Mouse (Mus musculus) mouse embryonic stem cell (cell line): Measurements from ENCODE around the gene Uap1.
"Not testable (repeated sequence)": the region's sequence is repeated elsewhere in the genome, so short reads cannot be mapped to it uniquely, and the experiment has no call there.

Source experiments
- in situ Hi-C, 2 experiments: fragments of 300-500 bp; cut with MboI; formaldehyde crosslinking; loops; 1 replicate in 1 of 2; 3 replicates in 1 of 2; pipeline ENCODE4 v1.14.3; 2019 to 2020; ENCODE audit warnings: low sequenced_read_pairs in 2 of 2, low pct_unique_long_range_greater_than_20kb in 1 of 2, mixed read lengths in 1 of 2; ENCODE audit not compliant: unreplicated experiment in 1 of 2

Uap1 gene

DNA sequence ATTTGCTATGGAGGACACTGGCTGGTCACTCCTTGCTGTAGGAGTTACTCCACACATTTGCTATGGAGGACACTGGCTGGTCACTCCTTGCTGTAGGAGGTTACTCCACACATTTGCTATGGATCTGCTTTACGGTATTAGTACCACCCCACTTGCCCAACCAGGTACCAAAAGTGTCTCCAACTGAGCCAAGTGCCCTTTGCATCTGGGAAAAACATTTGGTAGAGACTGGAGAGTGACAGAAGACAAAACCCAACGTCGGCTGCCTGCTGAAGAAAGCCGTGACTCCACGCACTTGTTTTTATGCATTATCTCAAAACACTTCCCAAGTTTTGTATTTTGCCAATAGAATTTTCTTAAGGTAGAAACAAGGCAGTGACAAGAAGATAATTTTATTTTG is 33.1 kb downstream of the Uap1 start:
- in situ Hi-C loops = loop anchor here in 1 of 2 experiments (5.0 kb wide), 1 partner anchor 189 kb away; no protein-coding TSS in a partner anchor

DNA sequence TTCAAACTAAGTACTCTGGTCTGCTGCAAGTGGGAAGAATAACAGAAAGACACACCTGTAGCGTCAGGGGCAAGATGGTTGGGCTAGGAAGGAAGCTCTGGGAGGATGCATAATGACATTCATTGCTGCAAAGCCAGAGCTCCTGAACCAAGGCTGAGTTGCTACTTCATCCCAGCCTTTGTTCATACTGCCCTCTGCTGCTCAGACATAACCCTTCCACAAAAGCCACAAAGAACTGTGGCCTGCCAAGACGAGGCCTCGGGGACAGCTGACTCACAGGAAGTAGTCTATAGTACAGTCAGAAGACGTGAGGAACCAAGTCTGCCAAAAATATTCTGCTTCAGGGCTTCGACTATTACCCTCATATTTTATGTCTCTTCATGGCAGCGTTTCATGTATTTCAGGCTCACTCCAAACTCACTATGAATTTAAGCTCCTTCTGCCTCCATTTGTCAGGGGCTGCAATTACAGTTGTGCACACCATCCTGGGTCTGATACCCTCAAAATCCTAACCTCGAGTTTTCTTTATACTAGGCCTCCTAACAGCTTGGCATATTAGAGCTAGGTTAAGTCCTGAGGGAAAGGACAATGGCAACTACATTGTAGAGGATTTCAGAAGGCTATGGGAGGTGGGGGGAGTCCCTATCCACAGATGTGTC is 38.3 kb downstream of the Uap1 start:
- in situ Hi-C loops = loop anchor here in 1 of 2 experiments (10.0 kb wide), 1 partner anchor 182 kb away; no protein-coding TSS in a partner anchor

DNA sequence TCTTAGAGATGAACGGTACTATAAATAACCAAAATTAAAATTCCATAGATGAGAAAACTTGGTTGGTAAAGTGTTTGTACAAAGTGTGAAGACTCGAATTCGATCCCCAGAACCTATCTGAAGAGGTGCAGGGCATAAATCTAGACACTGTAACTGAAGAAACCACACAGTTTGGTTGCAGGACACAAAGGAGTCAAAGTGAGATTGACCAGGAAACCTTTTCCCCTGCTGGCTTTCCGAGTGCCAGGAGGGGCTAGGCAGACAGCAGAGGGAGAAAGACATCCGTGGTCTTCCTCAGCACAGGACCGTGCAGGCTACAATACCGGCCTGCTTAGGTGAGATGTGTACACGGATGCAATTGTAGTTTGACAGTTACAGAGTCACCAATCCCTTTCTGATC is 40.5 kb downstream of the Uap1 start:
- in situ Hi-C loops = loop anchor here in 1 of 2 experiments (10.0 kb wide), 1 partner anchor 179 kb away; no protein-coding TSS in a partner anchor

DNA sequence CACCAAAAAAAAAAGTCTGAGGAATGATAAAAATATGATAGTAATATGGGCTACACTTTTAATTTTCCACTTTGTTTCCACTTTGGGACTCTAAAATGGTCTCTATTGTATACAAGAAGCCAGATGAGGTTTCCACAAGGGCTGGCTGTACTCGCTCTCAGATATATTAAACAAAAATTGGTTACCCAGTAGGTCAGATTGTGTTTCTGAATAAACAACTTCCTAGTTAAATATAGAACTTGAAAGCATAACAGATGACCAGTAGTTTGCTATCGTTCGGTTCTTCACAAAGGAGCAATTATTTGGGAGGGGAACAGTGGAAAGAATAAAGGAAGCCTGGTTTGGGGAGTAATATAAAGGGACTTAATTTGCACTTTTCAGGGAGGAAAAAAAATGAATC is 43.8 kb downstream of the Uap1 start:
- in situ Hi-C loops = loop anchor here in 1 of 2 experiments (10.0 kb wide), 1 partner anchor 176 kb away; no protein-coding TSS in a partner anchor

DNA sequence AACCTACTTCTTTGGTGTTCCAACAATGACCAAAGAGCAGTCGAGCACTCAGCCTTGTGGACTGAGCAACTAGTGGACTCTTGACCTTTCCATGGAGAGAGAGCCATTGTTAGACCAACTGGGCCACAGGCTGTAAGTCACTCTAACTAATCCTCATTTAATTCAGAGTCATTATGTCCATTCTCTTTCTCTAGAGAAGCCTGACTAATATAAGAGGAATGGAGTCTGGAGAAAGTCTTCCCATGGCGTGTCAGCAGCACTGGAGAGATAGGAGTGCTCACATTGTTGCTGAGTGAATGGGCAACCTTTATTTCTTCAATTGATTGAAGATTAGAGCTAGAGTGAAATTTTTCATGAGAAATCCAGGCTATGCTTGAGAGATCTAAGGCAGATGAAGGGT is 50.1 kb downstream of the Uap1 start:
- in situ Hi-C loops = no loop called here

DNA sequence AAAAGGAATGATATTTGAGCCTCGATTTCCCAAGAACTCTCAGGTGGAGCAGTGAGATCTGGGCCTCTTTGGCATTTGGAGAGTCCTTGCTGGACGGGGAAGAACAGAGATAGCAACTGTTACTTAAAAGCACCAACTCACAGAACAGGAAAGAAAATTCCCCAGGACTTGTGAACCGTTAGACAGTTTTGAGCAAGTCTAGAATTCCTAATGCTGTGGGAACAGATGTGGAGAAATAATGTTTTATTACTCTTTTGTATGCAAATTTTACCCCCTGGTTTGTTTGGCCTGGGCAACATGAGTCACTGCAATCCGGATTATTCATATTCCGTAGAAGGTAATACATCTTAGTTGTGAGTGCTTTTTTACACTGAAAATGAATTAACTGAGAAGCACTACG is 61.1 kb downstream of the Uap1 start:
- in situ Hi-C loops = no loop called here

DNA sequence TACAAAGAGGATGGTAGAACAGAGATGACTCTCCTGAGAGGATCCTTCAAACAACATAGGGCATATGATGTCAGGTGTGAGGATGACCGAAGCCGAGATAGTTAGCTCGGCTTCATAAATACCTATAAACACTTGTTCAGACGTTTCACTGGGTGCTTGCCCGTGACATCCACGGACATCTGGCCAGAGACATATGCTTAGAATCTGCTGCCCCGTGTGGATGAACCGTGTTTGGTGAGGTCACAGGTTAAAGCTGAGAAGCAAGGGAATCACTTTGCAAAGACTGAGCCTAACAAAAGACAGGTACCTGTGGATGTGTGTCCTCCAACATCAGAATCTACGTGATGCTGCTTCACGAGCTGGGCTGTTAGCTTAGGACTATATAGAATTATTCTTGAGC is 62.5 kb downstream of the Uap1 start:
- in situ Hi-C loops = no loop called here

DNA sequence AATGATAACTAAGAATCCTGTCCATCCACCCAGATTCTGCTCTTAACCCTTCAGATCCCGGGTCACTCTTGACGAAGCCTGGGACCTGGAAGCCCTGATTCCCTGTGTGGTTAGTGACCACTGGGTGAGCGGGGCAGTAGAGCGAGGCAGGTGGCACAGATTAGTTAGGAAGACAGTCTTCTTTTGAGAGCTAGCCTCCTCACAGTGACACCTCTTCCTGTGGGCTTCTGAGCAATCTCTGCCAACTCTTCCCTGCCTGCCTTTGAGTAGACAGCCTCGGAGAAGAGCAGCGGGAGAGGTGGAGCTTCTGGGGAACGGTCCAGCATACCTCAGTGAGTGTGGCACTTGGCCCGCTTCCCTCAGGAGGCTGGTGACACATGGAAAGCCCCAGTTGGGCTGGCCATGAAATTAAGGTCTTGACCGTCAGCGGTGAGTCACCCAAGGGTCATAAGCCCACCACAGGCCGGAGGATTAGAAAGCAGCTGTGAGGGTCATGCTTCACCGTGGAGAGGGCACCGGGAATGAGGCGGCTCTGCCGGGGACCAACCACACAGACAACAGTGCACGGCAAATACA is 63.0 kb downstream of the Uap1 start:
- in situ Hi-C loops = no loop called here

DNA sequence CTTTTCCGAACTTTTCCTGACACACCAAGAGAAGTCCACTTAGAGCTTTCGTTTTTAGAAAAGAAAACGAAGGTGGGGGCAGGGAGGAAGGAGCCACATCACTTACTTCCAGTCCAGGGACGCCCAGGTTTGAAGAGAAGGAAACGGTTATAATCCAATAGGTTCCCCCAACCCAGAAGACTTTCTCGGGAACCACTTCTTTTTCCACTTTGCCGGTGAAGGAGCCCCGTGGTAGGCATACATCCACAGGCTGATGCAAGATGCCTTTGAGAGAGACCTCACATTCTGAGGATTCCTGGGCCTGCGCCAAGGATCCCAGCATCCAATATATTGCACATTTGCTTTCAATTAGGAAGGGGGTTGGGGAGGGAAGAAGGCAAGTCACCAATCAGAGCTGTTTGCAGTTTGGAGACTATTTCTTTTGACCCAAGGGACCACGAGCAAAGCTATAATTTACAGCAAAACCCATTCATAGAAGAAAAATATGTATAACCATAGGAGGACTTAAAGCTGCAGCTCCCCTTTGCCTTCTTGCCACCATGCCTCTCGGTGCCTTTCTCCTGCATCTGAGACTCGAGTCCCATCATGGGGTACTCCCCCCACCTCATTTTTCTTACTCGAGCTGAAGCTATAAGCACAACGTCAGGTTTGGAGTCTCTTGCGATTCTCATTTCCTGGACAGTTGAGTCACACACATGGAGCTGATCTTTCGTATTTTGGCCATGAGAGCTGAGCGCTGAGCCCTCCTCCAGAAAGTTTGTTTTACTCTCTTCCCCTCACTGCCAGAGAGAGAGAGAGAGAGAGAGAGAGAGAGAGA is 64.0 kb downstream of the Uap1 start, which contains the start of gene Ddr2:
Ddr2 (minus strand) TSS at position 247 of the 817 bp plus-strand sequence.
- in situ Hi-C loops = no loop called here

DNA sequence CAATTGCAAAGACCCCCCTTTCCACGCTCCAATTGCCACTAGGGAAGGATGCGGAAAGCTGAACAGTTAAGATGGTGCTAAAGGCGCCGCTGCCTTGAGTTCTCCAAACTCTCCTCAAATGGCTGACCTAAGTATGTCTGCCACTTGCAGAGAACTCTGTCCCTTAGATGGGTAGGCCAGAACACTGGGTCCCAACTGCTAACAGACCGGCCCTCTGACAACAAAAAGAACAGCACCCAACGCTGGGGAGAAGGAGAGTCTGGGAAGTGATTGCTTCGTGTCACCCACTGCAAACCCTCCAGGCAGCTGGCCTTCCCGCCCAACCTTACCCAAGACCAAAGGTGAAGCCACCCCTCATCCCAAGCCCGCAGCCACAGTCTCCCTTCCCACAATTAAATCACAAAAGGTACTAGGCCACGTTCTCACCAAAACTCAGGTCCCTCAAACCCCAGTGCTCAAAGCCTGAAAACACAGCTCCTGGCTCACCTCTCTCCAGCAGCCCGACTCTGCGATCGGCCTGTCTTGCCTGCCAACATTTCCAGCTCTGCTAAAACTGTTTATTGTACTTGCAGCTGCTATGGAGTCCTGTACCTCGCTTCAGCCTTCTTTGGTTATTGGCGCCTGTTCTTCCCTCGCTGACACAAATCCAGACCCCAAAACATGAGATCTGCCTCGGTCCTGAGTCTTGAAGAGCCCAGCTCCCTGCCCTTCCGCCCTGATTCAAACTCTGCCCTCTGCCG is 64.8 kb downstream of the Uap1 start:
- in situ Hi-C loops = no loop called here

DNA sequence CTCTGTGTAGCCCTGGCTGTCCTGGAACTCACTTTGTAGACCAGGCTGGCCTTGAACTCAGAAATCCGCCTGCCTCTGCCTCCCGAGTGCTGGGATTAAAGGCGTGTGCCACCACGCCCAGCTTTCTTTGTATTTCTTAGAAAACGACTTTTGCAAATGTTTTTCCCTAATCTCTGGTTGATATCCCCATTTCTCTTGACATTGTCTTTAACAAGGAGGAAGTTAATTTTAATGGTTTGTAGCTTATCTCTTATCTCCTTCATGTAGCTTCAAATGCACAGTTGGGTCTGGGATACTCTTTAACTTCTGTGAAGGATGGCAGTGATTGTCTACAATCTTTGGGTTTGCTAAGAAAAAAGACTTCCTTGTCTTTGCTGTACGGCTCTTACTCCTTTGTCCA is 71.9 kb downstream of the Uap1 start:
- in situ Hi-C loops = not testable (repeated sequence)
